Mouse (Mus musculus) neural tube, embryonic 14.5 days (tissue): ENCODE results near the gene Fpgs. TPM values are rescaled to one million over a fixed set of nuclear protein-coding genes. Genes with fewer than 3 reads are reported as not detected.

Source experiments
- ATAC-seq: fragments of 200-750 bp; cut with Nextera tagmentation; 2 replicates; pipeline ENCODE4 v1.8.0; 2017; ENCODE audit warnings: low read depth, mild to moderate bottlenecking, moderate TSS enrichment, moderate library complexity
- H3K27ac ChIP-seq: fragments of 300-500 bp; sonication (generic); 2 replicates; pipeline ENCODE4 v1.5.1; 2014; ENCODE audit warnings: low read depth, mild to moderate bottlenecking, control low read depth, low read length, moderate library complexity, mixed read lengths
- H3K27me3 ChIP-seq: fragments of 300-500 bp; sonication (generic); 2 replicates; pipeline ENCODE4 v1.6.1; 2014; ENCODE audit warnings: low read length; ENCODE audit not compliant: control insufficient read depth, insufficient read depth
- H3K36me3 ChIP-seq: fragments of 300-500 bp; sonication (generic); 2 replicates; pipeline ENCODE4 v1.6.1; 2014; ENCODE audit warnings: low read length, mixed read lengths; ENCODE audit not compliant: control insufficient read depth, insufficient read depth
- H3K4me1 ChIP-seq: fragments of 300-500 bp; sonication (generic); 2 replicates; pipeline ENCODE4 v1.6.1; 2014; ENCODE audit warnings: low read length; ENCODE audit not compliant: control insufficient read depth, insufficient read depth
- H3K4me2 ChIP-seq: fragments of 300-500 bp; sonication (generic); 2 replicates; pipeline ENCODE4 v1.6.1; 2014; ENCODE audit warnings: mild to moderate bottlenecking, low read depth, low read length, control low read depth
- H3K4me3 ChIP-seq: fragments of 300-500 bp; sonication (generic); 2 replicates; pipeline ENCODE4 v1.5.1; 2014; ENCODE audit warnings: low read depth, low read length, control low read depth, mixed read lengths
- H3K9ac ChIP-seq: fragments of 300-500 bp; sonication (generic); replicated peaks from 2 replicates; pipeline ENCODE4 v1.6.1; 2014; ENCODE audit warnings: low read depth, mild to moderate bottlenecking, control low read depth, low read length, mixed read lengths
- H3K9me3 ChIP-seq: fragments of 300-500 bp; sonication (generic); 2 replicates; pipeline ENCODE4 v1.6.1; 2016; ENCODE audit warnings: low read length; ENCODE audit not compliant: control insufficient read depth
- WGBS: fragments of 180-500 bp; shearing (Covaris S2); extraction: QIAGEN DNeasy Blood & Tissue Kit; methylation state at CpG from one replicate; pipeline ENCODE4 v1.1.7; 2014; 5-methylcytosine and 5-hydroxymethylcytosine counted together
- polyA plus RNA-seq: library from polyadenylated mRNA; unstranded; fragments of >200 nt; fragmentation: Nextera tagmentation; extraction: Ambion mirVana; gene quantifications from 2 replicates; pipeline ENCODE4 v1.2.1, GENCODE M21; 2014

Gene Fpgs
- polyA plus RNA-seq, 1 experiment from 2014 or later = 14.6 TPM

DNA sequence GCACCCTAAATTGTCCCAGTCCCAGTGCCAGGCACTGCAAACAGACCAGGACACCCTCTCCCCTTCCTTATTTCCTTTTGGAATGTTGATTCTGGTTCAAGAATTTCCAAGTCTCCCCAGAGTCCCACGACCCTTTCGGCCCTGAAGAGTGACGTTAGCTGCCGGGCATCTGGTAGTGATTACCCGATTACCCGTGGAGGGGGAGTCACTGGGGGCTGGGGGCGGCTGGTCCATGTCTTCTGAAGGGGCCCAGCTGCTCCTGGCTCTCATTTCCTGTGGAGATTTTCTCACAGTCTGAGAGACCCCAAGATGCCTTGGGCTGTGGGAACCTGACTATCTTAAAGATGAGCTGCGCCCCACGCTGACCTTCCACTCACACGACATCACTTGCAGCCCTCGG lies 26.9 kb upstream of the Fpgs start:
- no peaks in the 10 kb centered on the region for H3K9me3 ChIP-seq
- ATAC-seq = no peak
- peaks cover 4% of the 10 kb centered on the region; the same call in 1 of the 2 replicates for H3K4me1 ChIP-seq
- no peaks in the 10 kb centered on the region for H3K36me3 ChIP-seq
- H3K9ac ChIP-seq = no peak overlapping the region
- no peaks in the 10 kb centered on the region for H3K27me3 ChIP-seq
- H3K27ac ChIP-seq = no peak overlapping the region
- H3K4me2 ChIP-seq = peak overlapping the region; percentile 1; the same call in 1 of the 2 replicates
- 40% methylated on average over 11 of the region's 11 CpGs for WGBS
- no peak overlapping the region for H3K4me3 ChIP-seq

DNA sequence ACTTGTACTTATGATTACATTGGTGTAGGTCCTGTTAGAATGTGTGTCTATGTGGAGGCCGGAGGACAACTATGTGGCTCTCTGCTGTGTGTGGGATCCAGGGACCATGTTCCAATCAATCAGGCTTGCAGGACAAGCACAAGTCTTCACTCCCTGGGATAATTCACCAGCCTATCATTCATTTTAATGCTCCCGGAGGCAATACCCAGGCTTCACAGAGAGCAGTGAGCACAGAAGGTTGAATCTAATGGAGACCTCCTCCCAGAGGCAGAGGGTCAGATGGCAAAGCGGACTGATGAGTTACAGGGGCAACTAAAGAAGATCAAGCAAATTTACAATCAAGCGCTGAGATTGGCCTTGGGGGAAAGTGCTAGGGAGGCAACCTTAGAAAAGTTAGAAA lies 25.6 kb upstream of the Fpgs start:
- no peak overlapping the region for H3K4me3 ChIP-seq
- no peak for ATAC-seq
- no peak overlapping the region for H3K4me2 ChIP-seq
- WGBS = 66% methylated on average over 4 of the region's 4 CpGs
- no peaks in the 10 kb centered on the region for H3K36me3 ChIP-seq
- no peaks in the 10 kb centered on the region for H3K9me3 ChIP-seq
- H3K9ac ChIP-seq = no peak overlapping the region
- no peak overlapping the region for H3K27ac ChIP-seq
- no peaks in the 10 kb centered on the region for H3K27me3 ChIP-seq
- H3K4me1 ChIP-seq = peaks cover 4% of the 10 kb centered on the region; the same call in 1 of the 2 replicates

DNA sequence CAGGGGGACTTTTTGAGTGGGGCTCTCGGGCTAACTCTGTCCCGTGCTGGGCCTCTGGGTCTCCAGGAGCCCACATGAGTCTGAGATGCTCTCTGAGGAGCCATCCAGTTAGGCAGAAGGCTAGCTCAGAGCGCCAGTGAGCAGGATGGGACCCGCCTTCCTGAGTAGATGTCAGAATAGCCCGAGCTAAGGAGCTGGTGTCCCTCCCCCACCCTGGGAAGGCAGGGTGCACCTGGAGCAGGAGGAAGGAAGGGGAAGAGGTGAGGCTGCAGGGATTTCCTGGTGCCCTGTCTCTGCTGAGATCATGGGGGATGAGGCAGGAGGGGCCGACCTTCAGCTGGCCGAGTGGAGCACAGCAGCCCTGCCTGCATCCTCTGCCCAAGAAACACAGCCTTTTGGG lies 24.5 kb upstream of the Fpgs start:
- peak overlapping the region; percentile 42; the same call in 1 of the 2 replicates for H3K4me2 ChIP-seq
- H3K27me3 ChIP-seq = no peaks in the 10 kb centered on the region
- WGBS = 43% methylated on average over 7 of the region's 7 CpGs
- H3K9ac ChIP-seq = no peak overlapping the region
- H3K27ac ChIP-seq = no peak overlapping the region
- peaks cover 4% of the 10 kb centered on the region; the same call in 1 of the 2 replicates for H3K4me1 ChIP-seq
- no peak for ATAC-seq
- H3K9me3 ChIP-seq = no peaks in the 10 kb centered on the region
- H3K4me3 ChIP-seq = no peak overlapping the region
- no peaks in the 10 kb centered on the region for H3K36me3 ChIP-seq

DNA sequence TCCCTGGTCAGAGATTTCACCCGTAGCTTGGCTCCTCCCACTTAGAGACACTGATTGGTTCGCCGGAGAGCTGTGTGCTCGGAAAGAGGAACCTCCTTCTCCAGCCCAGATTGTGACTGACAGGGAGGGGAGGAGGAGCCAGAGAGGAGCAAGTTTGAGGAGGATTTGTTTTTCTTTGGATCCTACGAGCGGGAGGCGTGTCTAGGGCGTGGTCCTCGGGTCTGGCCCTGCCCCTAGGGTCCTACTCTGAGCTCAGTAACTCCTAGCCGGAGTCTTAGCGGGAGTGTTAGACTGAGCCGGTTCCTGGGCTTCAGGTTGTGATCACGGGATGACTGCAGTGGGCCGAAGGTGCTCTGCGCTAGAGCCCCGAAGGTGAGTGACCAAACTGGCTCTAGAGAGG lies 23.5 kb upstream of the Fpgs start:
- Histone ChIP-seq H3K27ac (0 out of 2 replicates have a peak overlapping the region, but pooled peaks have one; percentile 2), H3K9ac (peak overlapping the region; percentile 28; the same call in 1 of the 2 replicates), H3K9me3 (no peaks in the 10 kb centered on the region), H3K4me3 (peak overlapping the region; percentile 22), H3K4me2 (peak overlapping the region; percentile 42), H3K36me3 (no peaks in the 10 kb centered on the region), H3K4me1 (peaks cover 4% of the 10 kb centered on the region; the same call in 1 of the 2 replicates), H3K27me3 (no peaks in the 10 kb centered on the region)
- ATAC-seq = peak; percentile 94
- WGBS = under 1% methylated on average over 16 of the region's 16 CpGs

DNA sequence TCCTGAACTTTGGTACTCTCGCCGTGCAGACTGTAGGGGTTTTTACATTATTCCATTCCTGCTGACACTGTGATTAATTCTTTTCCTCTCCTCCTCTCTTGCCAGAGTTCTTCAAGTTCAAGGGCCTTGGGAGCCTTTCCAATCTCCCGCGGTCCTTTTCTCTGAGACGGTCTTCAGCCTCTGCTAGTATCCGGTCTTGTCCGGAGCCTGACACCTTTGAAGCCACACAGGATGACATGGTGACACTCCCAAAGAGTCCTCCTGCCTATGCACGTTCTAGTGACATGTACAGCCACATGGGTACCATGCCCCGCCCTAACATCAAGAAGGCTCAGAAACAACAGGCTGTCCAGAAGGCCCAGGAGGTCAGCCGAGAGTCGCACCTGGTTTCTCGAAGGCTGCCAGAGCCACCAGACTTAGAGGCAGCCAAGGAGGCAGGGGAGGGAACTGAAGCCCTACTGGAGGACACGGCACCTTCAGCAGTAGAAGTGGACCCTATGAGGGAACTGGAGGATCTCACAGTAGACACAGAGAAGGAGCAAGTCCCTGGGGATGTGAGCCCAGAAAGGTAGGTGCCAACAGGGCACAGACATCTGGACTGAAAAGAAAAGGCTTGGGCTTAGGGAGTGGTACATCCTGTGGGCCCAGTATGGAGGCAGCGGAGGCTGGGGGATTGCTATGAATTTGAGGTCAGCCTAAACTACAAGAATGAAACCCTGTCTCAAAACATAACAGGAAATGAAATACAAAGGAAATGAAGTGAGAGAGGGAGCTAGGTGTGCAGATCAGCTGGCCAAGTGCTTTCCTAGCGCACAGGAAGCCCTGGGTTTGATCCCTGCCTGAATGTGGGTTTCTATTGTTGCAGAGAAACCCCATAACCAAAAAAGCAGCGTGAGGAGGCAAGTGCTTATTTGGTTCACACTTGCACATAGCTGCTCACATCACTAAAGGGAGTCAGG lies 21.2 kb upstream of the Fpgs start:
- H3K4me2 ChIP-seq = no peak overlapping the region
- WGBS = 79% methylated on average over 16 of the region's 16 CpGs
- no peaks in the 10 kb centered on the region for H3K27me3 ChIP-seq
- no peak overlapping the region for H3K4me3 ChIP-seq
- H3K9ac ChIP-seq = no peak overlapping the region
- no peaks in the 10 kb centered on the region for H3K36me3 ChIP-seq
- H3K4me1 ChIP-seq = peaks cover 4% of the 10 kb centered on the region; the same call in 1 of the 2 replicates
- no peak overlapping the region for H3K27ac ChIP-seq
- no peaks in the 10 kb centered on the region for H3K9me3 ChIP-seq
- no peak for ATAC-seq

DNA sequence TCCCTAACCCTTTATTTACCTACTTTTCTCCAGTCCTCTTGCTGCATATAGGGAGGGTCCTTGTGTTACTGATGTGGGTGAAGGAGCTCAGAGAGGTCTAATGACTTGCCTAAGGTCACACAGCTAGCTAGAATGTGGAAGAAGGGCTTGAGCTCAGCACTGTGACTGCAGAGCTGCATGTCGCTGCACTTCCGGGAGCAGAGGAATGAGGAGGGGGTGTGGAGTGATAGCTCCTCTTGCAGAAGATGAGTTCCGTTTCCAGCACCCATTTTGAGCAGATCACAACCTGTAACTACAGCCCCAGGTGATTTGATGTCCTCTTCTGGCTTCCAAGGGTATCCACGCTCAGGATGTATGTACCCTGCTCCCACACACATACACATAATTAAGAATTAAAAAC lies 20.2 kb upstream of the Fpgs start:
- Histone ChIP-seq H3K4me2 (no peak overlapping the region), H3K4me3 (no peak overlapping the region)
- ATAC-seq = no peak

DNA sequence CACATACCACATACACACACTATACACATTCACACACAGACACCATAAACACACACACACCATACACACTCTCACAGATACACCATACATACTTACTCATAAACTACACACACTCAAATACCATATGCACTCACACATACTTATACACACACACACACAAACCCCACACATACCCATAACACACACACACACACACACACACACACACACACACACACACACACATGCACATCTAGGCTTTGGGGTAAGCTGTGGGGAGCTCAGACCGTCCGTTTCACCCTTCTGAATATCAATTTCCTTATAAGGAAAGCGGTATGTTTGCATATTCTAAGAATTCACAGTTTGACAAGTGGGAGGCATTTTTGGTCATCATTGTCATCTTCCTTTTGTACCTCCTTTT lies 18.6 kb upstream of the Fpgs start:
- no peak for ATAC-seq
- Histone ChIP-seq H3K27me3 (no peaks in the 10 kb centered on the region), H3K36me3 (no peaks in the 10 kb centered on the region), H3K27ac (no peak overlapping the region), H3K9me3 (no peaks in the 10 kb centered on the region), H3K9ac (no peak overlapping the region), H3K4me3 (no peak overlapping the region), H3K4me1 (peaks cover 4% of the 10 kb centered on the region; the same call in 1 of the 2 replicates), H3K4me2 (no peak overlapping the region)
- WGBS = 82% methylated on average over 3 of the region's 3 CpGs

More for the DNA sequence above, 20.2 kb upstream of the Fpgs start:
- no peaks in the 10 kb centered on the region for H3K9me3 ChIP-seq
- peaks cover 4% of the 10 kb centered on the region; the same call in 1 of the 2 replicates for H3K4me1 ChIP-seq
- 82% methylated on average over 4 of the region's 4 CpGs for WGBS
- no peaks in the 10 kb centered on the region for H3K36me3 ChIP-seq
- no peak overlapping the region for H3K27ac ChIP-seq
- H3K9ac ChIP-seq = no peak overlapping the region
- no peaks in the 10 kb centered on the region for H3K27me3 ChIP-seq

DNA sequence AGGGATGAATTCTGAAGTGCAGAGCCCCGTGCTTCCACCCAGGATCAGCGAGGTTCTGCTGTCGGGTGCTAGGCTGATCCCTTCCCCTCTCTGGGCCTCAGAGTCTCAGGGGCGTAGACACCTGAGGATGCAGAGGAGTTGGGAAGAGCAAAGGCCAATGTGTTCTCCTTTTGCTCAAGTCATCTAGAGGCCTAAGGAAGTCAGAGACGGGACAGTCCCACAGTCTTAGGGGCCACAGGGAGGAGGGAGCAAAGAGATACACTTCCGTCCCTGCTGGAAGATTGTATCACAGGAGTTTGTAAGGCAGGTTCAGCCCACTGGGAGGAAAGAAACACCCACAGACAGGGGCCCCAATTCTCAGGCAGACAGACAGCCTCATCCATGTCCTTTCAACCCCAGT lies 18.1 kb upstream of the Fpgs start:
- Histone ChIP-seq H3K27me3 (no peaks in the 10 kb centered on the region), H3K9me3 (no peaks in the 10 kb centered on the region), H3K4me1 (peaks cover 1% of the 10 kb centered on the region; the same call in 1 of the 2 replicates), H3K9ac (no peak overlapping the region), H3K27ac (no peak overlapping the region), H3K4me3 (no peak overlapping the region), H3K4me2 (no peak overlapping the region), H3K36me3 (no peaks in the 10 kb centered on the region)
- no peak for ATAC-seq
- WGBS = 58% methylated on average over 6 of the region's 6 CpGs

DNA sequence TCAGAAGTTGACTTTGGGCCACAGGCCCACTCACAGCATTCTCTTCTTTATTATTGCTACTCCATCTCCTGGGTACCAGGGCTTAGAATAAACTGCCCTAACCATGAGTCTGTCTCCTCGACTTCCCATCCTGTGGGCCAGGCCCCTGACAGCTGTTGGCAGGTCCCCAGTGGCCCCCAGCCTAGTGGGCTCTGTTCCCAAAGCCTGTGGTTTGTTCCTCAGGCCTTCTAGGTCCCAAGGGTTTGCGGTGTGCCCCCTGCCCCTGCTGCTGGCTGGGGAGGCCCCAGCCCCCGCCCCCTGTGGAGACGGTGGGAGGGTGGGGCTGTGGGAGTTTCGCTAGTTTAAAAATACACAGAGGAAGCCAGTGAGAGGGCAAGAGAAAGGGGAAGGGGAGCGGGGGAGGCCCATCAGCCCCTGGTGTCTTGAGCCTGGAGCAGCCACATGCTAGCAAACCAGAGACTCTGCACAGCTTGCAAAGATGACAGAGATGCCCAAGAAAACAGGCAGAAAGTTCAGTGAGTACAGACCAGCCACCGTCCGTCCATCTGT lies 16.8 kb upstream of the Fpgs start, which contains the start of gene Sh2d3c:
Sh2d3c (plus strand) TSS at position 375 of the 549 bp plus-strand sequence.
- no peak for ATAC-seq
- no peak within 1 kb of the TSS; the same call in 1 of the 2 replicates for H3K4me2 ChIP-seq

More for the DNA sequence above, 16.8 kb upstream of the Fpgs start, which contains the start of gene Sh2d3c:
- no peaks in the 10 kb centered on the region for H3K36me3 ChIP-seq
- H3K27ac ChIP-seq = no peak within 1 kb of the TSS
- no peaks in the 10 kb centered on the region for H3K27me3 ChIP-seq
- H3K9ac ChIP-seq = no peak within 1 kb of the TSS
- no peaks in the 10 kb centered on the region for H3K9me3 ChIP-seq
- 49% methylated on average over 8 of the region's 8 CpGs for WGBS
- no peaks in the 10 kb centered on the region for H3K4me1 ChIP-seq
- no peak within 1 kb of the TSS for H3K4me3 ChIP-seq
